Mouse (Mus musculus) erythroblast, adult 5-6 weeks (primary cell): ENCODE results near the gene Hoxd9. TPM values are rescaled to one million over a fixed set of nuclear protein-coding genes. Genes with fewer than 3 reads are reported as not detected.

Experiments
- ATAC-seq: replicated peaks from 2 replicates; pipeline ENCODE4 v1.8.0; 2016; ENCODE audit warnings: moderate number of reproducible peaks, mild to moderate bottlenecking, moderate TSS enrichment, inconsistent platforms; ENCODE audit not compliant: poor library complexity, low FRiP score, severe bottlenecking
- total RNA-seq, 2 experiments: library from RNA; stranded (forward) in 1 of 2; stranded (reverse) in 1 of 2; fragments of 150-400 nt in 1 of 2; fragments of 200-764, 138-1000 nt in 1 of 2; gene quantifications; 2 replicates each; pipeline versions ENCODE4 v1.2.3 to v1.2.4; 2015 to 2017; ENCODE audit warnings: low replicate concordance in 2 of 2

Hoxd9 gene
- total RNA-seq, 2 experiments from 2014 or later = not detected

- no peak for ATAC-seq
Measured at GRCm38 (mm10) chr2:74694066-74694465, 3.5 kb upstream of the Hoxd9 start.

- ATAC-seq = no peak
Measured at GRCm38 (mm10) chr2:74695383-74695782, 2.1 kb upstream of the Hoxd9 start.

GRCm38 (mm10) chr2:74695813-74696430 is 1.6 kb upstream of the Hoxd9 start:
- no peak for ATAC-seq

GRCm38 (mm10) chr2:74696442-74697335 is 838 bp upstream of the Hoxd9 start:
- ATAC-seq = no peak

GRCm38 (mm10) chr2:74698201-74699052 is 900 bp downstream of the Hoxd9 start:
- no peak for ATAC-seq

- ATAC-seq = no peak
Measured at GRCm38 (mm10) chr2:74699053-74699430, 1.5 kb downstream of the Hoxd9 start.

- ATAC-seq = no peak
Measured at GRCm38 (mm10) chr2:74699664-74700545, 2.4 kb downstream of the Hoxd9 start.

GRCm38 (mm10) chr2:74700546-74701112 is 3.1 kb downstream of the Hoxd9 start:
- no peak for ATAC-seq

- no peak for ATAC-seq
Measured at GRCm38 (mm10) chr2:74701949-74702819, 4.7 kb downstream of the Hoxd9 start.

GRCm38 (mm10) chr2:74702820-74703219 is 5.3 kb downstream of the Hoxd9 start:
- no peak for ATAC-seq

- no peak for ATAC-seq
Measured at GRCm38 (mm10) chr2:74703317-74703716, 5.8 kb downstream of the Hoxd9 start.

- ATAC-seq = no peak
Measured at GRCm38 (mm10) chr2:74703720-74704392, 6.3 kb downstream of the Hoxd9 start.

- ATAC-seq = no peak
Measured at GRCm38 (mm10) chr2:74704393-74704998, 7.0 kb downstream of the Hoxd9 start, which contains the start of gene Hoxd8. Gene Hoxd8 (plus strand): TSS chr2:74704615.

GRCm38 (mm10) chr2:74704999-74705466 is 7.5 kb downstream of the Hoxd9 start:
- ATAC-seq = no peak

GRCm38 (mm10) chr2:74705467-74706089 is 8.1 kb downstream of the Hoxd9 start:
- ATAC-seq = no peak

- ATAC-seq = no peak
Measured at GRCm38 (mm10) chr2:74706393-74706960, 8.9 kb downstream of the Hoxd9 start.
